Mouse (Mus musculus) erythroblast, embryonic 14.5 days (primary cell): ENCODE data around the gene Epn1.

Experiments used
- GATA1 ChIP-seq: IDR thresholded peaks from 2 replicates; pipeline ENCODE4 v1.6.1; 2012; ENCODE audit warnings: low read length, inconsistent platforms, mixed read lengths
- TAL1 ChIP-seq: IDR thresholded peaks from 3 replicates; pipeline ENCODE4 v1.6.1; 2012; ENCODE audit warnings: low read length, inconsistent platforms, mixed read lengths

DNA sequence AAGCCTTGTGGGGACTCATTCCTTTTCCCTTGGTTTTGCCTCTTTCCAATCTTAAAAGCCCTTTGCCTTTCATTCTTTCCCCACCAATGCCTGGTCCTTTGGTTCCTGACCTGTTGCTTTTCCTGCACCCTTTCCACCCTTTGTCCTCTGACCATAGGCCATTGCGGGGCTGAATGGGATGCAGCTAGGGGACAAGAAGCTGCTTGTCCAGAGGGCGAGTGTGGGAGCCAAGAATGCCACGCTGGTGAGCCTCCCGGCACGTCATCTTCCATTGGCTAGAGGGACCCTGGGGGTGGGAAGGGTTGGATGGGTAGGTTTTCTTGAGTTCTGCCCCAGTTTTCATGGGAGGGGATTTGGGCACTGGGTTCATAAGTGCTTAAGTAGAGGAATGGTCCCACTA, 5.1 kb upstream of the Epn1 start:
- TF ChIP-seq TAL1, result no peak
- no peak for TF ChIP-seq GATA1
